Mouse (Mus musculus) lung, adult 2 months (tissue): ENCODE data around the gene Adh4. TPM values are rescaled to one million over a fixed set of nuclear protein-coding genes. Genes with fewer than 3 reads are reported as not detected.
A peak's percentile ranks its signal among the peaks of the same experiment; 100 is the strongest.

Source experiments
- DNase-seq: peaks from one replicate; pipeline ENCODE4 v3.0.0; 2022
- H3K4me1 ChIP-seq: fragments of 200-500 bp; 2 replicates; pipeline ENCODE4 v1.6.1; 2011; ENCODE audit warnings: low read length; ENCODE audit not compliant: control insufficient read depth, insufficient read depth
- H3K4me3 ChIP-seq: fragments of 200-500 bp; replicated peaks from 2 replicates; pipeline ENCODE3; 2011; ENCODE audit warnings: low read depth, mild to moderate bottlenecking, control low read depth, low read length; ENCODE audit errors: extremely low read depth
- CTCF ChIP-seq: fragments of 200-500 bp; IDR thresholded peaks from 2 replicates; pipeline ENCODE4 v1.5.1; 2011; ENCODE audit warnings: mild to moderate bottlenecking, low read length, control low read depth; ENCODE audit not compliant: insufficient read depth
- POLR2A ChIP-seq: fragments of 200-500 bp; IDR thresholded peaks from 2 replicates; pipeline ENCODE4 v1.6.1; 2011; ENCODE audit warnings: low read depth, mild to moderate bottlenecking, control low read depth, low read length, borderline replicate concordance; ENCODE audit errors: extremely low read depth
- WGBS: fragments of 180-500 bp; shearing (Covaris S2); methylation state at CpG from one replicate; pipeline ENCODE4 v1.1.7; 2018; 5-methylcytosine and 5-hydroxymethylcytosine counted together
- polyA plus RNA-seq: library from polyadenylated mRNA; depleted of rRNA; stranded (reverse); fragments of >200 nt; gene quantifications from 2 replicates; pipeline ENCODE4 v1.2.3, GENCODE M21; 2012

The Adh4 gene
- polyA plus RNA-seq, 1 experiment, result not detected

DNA sequence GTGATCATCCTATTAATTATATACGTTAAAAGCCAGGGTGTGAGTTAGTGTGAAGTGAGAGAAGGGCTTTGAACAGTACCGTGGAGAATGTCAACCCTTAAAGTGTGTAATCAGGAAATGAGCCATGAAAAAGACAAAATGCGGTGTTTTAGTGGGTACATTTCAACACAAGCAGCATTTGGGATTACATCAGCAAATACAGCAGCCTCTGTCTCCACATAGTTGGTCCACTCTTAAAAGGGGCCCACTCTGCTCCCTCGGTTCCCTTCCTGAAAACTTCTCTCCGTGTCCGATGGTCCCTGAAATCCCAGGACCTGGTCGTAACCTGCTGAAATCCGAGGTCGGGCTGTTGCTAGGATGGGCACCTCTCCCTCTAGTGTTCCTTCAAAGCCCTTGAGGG is 26.9 kb downstream of the Adh4 start:
- WGBS, result 2% methylated on average over 9 of the region's 9 CpGs
- DNase-seq, result no peak
- H3K4me3 ChIP-seq, result peak overlapping the region; percentile 82
- TF ChIP-seq POLR2A, result no peak
- no peak for TF ChIP-seq CTCF
- H3K4me1 ChIP-seq, result no peaks in the 10 kb centered on the region

DNA sequence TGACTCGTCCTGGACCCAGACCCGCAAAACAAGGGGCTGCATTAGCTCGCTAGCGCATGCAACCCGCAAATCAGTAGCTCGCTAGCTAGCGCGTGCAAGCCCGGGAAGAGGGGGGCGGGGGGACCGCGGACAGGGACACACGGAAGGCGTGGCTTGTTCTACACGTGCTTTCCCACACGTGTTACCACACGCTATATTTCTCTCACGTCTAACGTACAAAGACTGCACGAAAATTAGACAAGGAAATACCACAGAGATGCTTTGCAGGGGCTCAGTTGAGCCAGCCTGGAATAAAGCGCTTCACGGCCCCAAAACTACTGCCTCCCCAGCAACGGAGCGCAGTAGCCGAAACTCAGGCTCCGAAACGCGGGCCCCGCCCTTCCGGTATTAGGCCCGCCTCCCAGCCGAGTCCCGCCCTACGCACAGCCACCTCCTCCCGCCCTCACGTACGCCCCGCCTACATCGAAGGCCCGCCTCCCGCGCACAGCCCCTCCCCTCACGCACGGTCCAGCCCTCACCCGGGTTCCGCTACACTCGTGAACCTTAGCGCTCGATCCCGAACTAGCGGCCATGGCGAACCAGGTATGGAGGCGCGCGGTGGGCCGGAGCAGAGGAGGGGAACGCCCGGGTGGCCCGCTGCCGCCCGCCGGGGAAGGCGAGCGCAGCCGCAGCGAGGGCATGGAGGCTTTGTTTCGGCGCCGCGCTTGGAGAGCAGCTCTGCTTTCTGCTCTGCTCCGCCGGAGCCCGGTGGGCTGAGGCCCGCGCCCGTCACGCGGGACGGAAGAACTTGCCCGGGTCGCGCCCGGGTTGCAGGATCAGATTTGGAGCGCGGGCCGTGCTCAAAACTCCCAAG is 27.6 kb downstream of the Adh4 start, which contains the start of gene Adh5:
Gene Adh5 (plus strand): TSS at position 482 of the 853 bp plus-strand sequence.
- TF ChIP-seq CTCF, result no peak
- peak; percentile 79; the same call in 1 of the 2 replicates for TF ChIP-seq POLR2A
- peak within 1 kb of the TSS; percentile 83 for H3K4me3 ChIP-seq
- WGBS, result under 1% methylated on average over 86 of the region's 86 CpGs
- H3K4me1 ChIP-seq, result no peaks in the 10 kb centered on the region
- peak; percentile 90 for DNase-seq

DNA sequence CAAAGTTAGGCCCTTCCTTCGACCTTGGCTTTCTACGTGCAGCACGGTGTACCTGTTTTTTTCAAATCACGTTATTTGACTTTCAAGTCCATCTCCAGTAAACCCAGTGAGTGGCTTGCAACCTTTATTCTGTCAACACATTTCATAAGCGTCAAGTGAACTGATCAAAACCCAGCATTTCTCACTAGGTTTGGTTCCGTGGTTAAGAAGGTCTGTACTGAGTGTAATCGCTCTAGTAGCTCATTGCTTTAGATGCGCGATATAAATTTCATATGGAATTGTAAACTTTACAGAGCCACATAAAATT is 28.2 kb downstream of the Adh4 start:
- TF ChIP-seq POLR2A, result no peak
- no peak for TF ChIP-seq CTCF
- H3K4me1 ChIP-seq, result no peaks in the 10 kb centered on the region
- 3% methylated on average over 9 of the region's 9 CpGs for WGBS
- DNase-seq, result no peak
- peak overlapping the region; percentile 83 for H3K4me3 ChIP-seq

DNA sequence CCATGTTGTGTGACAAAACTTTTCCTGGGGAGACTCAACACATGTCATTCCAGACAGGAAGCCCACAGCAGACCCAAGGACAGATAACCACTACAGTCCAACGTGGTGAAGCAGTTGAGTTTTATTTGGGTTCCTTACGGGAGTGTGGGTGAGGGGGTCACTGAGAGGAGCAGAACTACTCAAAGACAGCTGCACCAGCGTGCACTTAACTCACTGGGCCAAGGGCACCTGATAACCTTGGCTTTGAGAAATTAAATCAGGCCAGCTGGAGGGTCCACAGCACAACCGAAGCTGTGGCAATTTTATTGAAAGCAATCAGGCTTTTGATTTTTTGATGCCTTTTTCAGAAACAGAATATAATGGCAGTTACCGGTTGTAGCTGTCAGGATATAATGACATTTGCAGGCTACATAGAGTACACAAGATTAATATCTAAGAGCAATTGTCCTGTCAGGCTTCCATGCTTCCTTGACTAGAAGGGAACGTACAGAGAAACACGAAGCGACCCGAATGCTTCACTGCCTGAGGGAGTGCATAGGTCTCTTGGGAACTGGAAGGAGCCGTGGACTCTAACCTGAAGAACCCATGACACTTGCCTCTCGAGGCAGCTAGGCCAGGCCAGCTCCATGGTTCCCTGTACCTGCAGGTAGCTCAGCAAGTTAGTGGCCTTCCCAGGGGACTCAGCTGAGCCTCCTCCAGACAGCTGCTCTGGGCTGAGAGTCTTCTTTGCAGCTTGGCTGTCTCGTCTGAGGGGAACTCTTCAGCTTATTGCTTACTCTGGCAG is 33.0 kb downstream of the Adh4 start:
- DNase-seq, result no peak
- Histone ChIP-seq H3K4me1 (no peaks in the 10 kb centered on the region), H3K4me3 (no peak overlapping the region)
- TF ChIP-seq POLR2A (no peak), CTCF (no peak)
- 70% methylated on average over 12 of the region's 12 CpGs for WGBS

- H3K4me3 ChIP-seq, result no peak overlapping the region
- H3K4me1 ChIP-seq, result no peaks in the 10 kb centered on the region
- WGBS, result 85% methylated on average over 10 of the region's 10 CpGs
- no peak for DNase-seq
- no peak for TF ChIP-seq POLR2A
Observed at GRCm38 (mm10) chr3:138452169-138452568, 36.9 kb downstream of the Adh4 start.

DNA sequence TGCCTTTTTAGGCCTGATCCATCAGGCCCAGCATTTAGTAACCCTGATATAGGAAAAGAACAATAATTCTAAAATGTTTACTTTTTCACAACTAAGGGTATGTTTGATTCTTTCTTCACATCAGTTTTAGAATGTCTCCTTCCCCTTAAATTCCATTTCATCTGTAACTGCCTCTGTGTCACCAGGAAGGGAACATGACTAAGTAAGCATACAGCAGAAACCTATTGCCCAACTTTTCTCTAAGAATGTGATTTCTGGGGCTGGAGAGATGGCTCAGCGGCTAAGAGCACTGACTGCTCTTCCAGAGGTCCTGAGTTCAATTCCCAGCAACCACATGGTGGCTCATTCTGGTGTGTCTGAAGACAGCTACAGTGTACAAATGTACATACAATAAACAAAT is 39.0 kb downstream of the Adh4 start:
- Histone ChIP-seq H3K4me1 (no peaks in the 10 kb centered on the region), H3K4me3 (no peak overlapping the region)
- TF ChIP-seq POLR2A (no peak), CTCF (no peak)
- WGBS, result 81% methylated on average over 1 of the region's 1 CpGs
- no peak for DNase-seq

DNA sequence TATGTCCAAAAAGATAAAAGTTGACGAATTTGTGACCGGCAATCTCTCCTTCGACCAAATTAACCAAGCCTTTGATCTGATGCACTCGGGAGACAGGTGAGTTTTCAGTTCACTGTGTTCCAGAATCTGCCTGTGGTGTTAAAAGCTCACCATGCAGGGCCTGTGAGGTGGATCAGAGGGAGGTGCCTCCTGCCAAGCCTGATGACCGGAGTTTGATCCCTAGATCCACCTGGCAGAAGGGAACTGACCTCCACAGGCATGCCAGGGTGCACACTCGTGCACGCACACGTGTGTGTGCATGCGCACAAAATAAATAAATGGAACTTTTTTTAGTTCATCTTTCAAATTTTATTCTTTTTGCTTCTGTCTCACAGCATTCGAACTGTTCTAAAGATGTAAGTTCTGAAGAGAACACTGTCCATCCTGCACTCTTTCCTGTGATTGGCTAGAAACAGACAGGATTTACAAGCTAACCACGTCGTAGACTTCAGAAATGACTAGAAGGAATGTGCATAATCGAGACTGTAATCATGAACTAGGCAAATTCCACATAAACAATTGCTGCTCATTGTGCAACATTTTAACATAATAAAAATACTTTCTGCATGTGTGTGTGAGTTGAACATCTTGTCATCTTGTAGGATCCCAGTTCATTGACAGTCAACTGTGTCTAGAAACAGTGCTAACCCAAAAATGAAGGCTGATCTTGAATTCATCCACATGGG is 39.6 kb downstream of the Adh4 start:
- 82% methylated on average over 13 of the region's 13 CpGs for WGBS
- no peak overlapping the region for H3K4me3 ChIP-seq
- no peak for DNase-seq
- TF ChIP-seq POLR2A, result no peak
- TF ChIP-seq CTCF, result no peak
- no peaks in the 10 kb centered on the region for H3K4me1 ChIP-seq

DNA sequence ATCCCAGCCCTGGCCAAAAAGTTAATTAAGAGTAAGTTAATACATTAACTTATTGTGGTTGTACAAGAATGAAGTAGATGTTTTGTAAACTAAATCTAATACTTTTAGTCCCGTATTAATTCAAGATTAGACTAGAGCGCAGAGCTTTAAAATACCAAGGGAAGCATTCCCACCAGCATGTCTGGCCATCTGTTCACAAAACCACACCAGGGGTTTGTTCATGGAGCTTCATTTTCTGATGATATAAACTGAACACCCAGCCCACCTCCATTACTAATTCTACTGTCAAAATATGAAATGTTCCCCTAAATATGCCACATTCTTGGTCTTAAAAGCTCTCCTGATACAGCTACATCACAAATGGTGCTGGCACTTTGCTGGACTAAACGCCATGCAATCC is 43.2 kb downstream of the Adh4 start:
- WGBS, result 95% methylated on average over 3 of the region's 3 CpGs
- H3K4me1 ChIP-seq, result no peaks in the 10 kb centered on the region
- H3K4me3 ChIP-seq, result no peak overlapping the region
- TF ChIP-seq CTCF (no peak), POLR2A (no peak)
- no peak for DNase-seq

GRCm38 (mm10) chr3:138460260-138460659 is 45.0 kb downstream of the Adh4 start:
- no peak for DNase-seq
- no peaks in the 10 kb centered on the region for H3K4me1 ChIP-seq
- no peak for TF ChIP-seq POLR2A
- WGBS, result 86% methylated on average over 13 of the region's 13 CpGs
- H3K4me3 ChIP-seq, result no peak overlapping the region

DNA sequence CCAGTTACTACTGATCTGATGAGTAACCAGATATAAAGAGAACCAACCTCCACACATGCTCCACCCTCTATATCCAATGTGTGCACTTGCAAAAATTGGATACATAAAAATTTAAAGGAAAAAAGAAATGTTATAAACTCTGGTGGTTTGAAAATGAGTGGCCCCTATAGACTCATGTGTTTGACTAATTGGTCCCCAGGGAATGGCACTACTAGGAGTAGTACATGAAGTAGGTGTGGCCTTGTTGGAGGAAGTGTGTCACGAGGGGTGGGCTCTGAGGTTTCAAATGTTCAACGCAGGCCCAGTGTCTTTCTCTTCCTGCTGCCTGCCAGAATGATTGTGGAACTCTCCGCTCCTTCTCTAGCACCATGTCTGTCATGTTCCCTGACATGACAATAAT is 46.6 kb downstream of the Adh4 start:
- no peak for DNase-seq
- no peak for TF ChIP-seq POLR2A
- no peak for TF ChIP-seq CTCF
- no peaks in the 10 kb centered on the region for H3K4me1 ChIP-seq
- H3K4me3 ChIP-seq, result no peak overlapping the region
- WGBS, result 85% methylated on average over 3 of the region's 3 CpGs

- Histone ChIP-seq H3K4me1 (no peaks in the 10 kb centered on the region), H3K4me3 (no peak overlapping the region)
- DNase-seq, result no peak
- WGBS, result 84% methylated on average over 2 of the region's 2 CpGs
- TF ChIP-seq CTCF (peak; percentile 41), POLR2A (no peak)
Observed at GRCm38 (mm10) chr3:138463137-138463536, 47.9 kb downstream of the Adh4 start.
